Mouse (Mus musculus): ENCODE results near the gene Arl10.
A peak's percentile ranks its signal among the peaks of the same experiment; 100 is the strongest.
"Not testable (repeated sequence)": the region's sequence is repeated elsewhere in the genome, so short reads cannot be mapped to it uniquely, and the experiment has no call there.

Arl10 gene

GRCm38 (mm10) chr13:54582126-54582525 is 7.3 kb downstream of the Arl10 start:
- DNase-seq (ENCODE audit: low spot score in 2 of 2), result no peak

DNA sequence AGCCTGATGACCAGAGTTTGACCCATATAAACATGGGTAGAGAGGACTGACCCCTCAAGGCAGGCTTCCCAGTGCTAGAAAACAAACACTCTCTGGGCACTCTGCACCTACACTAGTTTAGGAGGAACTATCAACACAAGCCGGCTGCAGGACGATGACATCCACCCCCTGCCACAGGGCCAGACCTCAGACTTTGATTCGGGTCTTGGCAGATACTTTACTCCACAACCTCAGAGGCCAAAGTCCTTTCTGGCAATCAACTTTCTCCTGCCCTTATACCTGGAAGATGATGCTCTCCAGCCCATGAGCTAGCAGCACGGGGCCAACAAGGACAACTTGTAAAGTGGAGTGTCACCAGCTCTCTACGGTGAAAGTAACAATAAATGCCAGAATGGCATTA is 8.0 kb downstream of the Arl10 start:
- no peak for DNase-seq (ENCODE audit: low spot score in 2 of 2)

- no peak for DNase-seq (ENCODE audit: low spot score in 2 of 2)
Observed at GRCm38 (mm10) chr13:54585831-54586230, 11.0 kb downstream of the Arl10 start.

GRCm38 (mm10) chr13:54589414-54589995 is 14.7 kb downstream of the Arl10 start:
- DNase-seq (ENCODE audit: low spot score in 2 of 2), result no peak

DNA sequence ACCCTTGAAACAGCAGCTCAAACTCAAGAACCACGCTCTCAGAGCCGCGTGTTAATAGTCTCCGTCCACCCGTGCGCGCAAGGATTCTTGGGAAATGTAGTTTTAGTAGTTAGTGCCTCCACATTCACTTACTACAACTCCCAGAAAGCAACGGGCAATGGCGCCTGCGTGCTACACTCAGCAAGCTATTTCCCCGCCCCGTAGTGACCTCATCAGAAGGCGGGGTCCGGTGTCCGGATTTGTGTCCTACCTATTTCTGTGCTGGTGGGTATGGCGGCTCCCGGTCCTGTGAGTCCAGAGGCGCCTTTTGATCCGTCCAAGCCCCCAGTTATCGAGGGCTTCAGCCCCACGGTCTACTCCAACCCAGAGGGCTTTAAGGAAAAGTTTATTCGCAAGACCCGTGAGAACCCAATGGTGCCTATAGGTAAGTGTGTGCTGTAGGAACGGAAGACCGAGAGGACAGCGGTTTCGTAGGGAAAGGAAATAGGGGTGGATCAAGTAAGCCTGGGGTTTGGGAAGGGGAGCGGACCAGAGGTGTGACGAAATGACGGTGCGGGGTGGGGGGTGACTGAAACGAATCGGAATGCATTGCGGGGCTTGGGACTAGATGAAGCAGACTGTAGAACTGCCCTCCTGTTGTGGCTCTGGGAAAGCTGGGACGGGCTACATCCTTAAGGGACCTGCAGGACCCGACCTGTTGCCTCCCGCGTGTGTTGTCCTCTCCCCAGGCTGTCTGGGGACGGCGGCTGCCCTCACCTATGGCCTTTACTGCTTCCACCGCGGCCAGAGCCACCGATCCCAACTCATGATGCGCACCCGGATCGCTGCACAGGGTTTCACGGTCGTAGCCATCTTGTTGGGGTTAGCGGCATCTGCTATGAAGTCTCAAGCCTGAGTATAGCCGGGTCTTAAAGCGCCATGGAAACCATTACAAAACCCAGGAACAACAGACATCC is 15.5 kb downstream of the Arl10 start, which contains the start of the genes Nop16 and Higd2a:
Gene Nop16 (minus strand): TSS at position 95 of the 956 bp plus-strand sequence.
Gene Higd2a (plus strand): TSS at position 212 of the 956 bp plus-strand sequence.
- peak; percentile 90 to 97 for DNase-seq (ENCODE audit: low spot score in 2 of 2)

DNA sequence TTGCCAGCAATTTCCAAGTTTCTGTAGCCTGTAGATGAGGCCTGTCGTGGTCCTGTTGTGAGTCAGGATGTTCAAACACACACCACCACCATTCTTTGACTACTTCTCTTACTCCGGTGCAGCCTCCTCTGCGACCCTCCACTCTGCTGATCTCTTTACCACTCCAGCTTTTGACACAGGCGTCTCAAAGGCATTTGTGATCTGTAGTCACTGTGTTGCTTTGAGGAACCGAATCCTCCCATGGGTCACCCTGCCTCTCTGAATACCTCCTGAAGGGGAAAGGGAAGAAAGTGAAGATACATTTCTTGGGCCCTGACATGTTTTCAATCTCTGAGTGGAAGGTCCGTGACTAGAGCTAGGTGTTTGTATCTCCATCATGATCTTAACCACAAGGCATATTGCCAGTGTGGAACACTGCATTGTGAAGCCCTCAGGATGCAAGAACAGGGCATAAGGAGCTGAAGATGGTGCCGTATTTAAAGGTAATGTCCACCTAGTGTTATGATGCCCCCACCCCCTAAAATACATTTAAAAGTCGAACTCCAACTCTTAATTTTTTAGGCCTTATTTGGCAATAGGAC is 17.1 kb downstream of the Arl10 start:
- no peak for DNase-seq (ENCODE audit: low spot score in 2 of 2)

DNA sequence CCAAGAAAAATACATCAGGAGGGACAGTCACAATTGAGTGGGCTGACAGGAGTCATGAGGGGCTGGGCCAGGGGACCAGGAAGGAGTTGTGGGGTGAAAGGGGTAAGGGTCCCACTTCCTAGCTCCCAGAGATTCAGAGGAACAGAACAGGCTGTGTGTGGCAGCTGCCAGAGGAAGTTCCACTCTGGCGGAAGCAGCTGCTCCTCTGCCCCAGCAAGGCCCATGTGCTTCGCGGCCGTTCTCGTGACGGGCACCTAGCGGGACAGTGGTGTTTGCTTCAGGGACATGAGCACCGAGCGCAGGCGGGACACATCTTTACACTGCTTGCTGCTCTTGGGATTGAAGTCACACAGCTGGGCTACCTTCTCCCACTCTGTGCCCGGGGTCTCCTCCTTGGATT is 18.8 kb downstream of the Arl10 start:
- DNase-seq (ENCODE audit: low spot score in 2 of 2), result no peak

- no peak for DNase-seq (ENCODE audit: low spot score in 2 of 2)
Observed at GRCm38 (mm10) chr13:54596107-54596690, 21.4 kb downstream of the Arl10 start.

DNA sequence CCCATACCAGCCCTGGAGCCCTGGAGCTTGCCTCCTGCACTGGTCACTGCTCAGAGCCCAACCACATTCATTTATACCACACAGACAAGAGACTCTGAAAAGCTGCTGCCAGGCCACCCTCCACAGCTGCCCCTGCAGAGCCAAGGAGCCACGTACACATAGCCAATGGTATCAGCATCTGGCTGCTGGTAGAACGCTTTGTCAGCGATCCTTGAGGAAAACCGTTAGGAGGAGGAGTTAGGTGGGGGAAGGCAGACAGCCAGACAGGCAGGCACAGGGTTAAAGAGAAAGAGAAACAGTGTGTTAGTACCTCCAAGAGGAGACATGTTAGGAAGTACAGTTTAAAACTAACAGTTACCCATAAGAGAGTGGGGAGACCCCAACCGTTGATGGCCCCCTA is 22.1 kb downstream of the Arl10 start:
- no peak for DNase-seq (ENCODE audit: low spot score in 2 of 2)

GRCm38 (mm10) chr13:54598622-54599143 is 23.9 kb downstream of the Arl10 start:
- DNase-seq (ENCODE audit: low spot score in 2 of 2), result no peak

- DNase-seq (ENCODE audit: low spot score in 2 of 2), result no peak
Observed at GRCm38 (mm10) chr13:54602639-54603111, 27.9 kb downstream of the Arl10 start.

- no peak for DNase-seq (ENCODE audit: low spot score in 2 of 2)
Observed at GRCm38 (mm10) chr13:54603501-54603900, 28.7 kb downstream of the Arl10 start.

DNA sequence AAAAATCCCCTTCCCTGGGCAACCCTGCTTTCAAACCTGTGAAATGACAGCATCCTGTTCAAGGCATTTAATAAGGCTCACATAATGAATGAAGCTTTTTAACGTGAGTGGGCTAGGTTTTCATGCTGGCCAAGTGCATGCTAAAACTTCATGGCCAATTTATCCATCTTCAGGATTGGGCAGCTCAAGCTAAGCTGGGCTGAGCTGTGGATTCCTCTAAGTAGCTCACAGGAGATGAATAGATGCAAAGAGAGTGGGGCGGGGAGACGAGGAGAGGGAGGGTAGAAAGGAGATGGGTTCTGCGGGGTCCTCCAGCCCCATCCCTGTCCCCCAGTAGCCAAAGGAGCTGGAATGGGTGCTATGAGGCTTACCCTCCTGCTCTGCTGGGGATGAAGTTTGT is 29.4 kb downstream of the Arl10 start:
- DNase-seq (ENCODE audit: low spot score in 2 of 2), result no peak

GRCm38 (mm10) chr13:54605426-54605825 is 30.6 kb downstream of the Arl10 start:
- no peak for DNase-seq (ENCODE audit: low spot score in 2 of 2)

- no peak for DNase-seq (ENCODE audit: low spot score in 2 of 2)
Observed at GRCm38 (mm10) chr13:54607204-54607603, 32.4 kb downstream of the Arl10 start.

DNA sequence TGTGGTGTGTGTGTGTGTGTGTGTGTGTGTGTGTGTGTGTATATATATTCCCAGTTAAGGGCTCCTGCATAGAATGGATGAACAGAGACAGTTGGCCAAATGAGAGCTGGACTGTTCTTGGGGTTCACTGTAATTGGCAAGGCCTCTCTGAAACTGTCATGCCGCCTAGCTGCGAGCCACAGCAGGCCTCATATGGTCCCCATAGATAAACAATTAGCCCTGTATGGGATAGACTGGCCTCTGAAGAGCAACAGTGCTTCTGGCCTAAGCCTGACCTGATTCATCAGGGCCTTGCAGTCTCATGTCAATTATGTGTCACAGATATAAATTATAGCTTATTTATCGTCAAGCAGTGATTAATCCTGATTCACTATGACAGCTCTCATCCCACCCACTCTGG is 33.2 kb downstream of the Arl10 start:
- DNase-seq (ENCODE audit: low spot score in 2 of 2), result no peak

DNA sequence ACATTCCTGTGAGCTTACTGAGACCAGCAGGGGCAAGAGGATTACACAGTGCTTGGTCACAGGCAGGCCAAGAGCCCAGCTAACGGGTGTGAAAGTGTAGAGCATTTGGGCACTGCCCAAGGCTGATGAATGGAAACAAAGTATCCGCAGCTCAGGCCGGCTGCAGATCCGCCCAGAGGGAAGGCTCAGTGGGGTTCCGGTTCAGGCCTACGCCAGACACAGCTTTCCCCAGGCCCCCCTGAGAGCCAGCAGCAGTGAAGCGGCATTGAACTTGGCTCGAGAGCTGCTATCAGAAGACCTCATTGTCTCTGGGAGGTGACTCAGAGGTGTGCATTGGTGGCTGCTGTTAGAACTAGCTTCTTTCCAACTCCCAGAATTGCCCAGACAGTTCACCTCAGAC is 33.9 kb downstream of the Arl10 start:
- no peak for DNase-seq (ENCODE audit: low spot score in 2 of 2)

DNA sequence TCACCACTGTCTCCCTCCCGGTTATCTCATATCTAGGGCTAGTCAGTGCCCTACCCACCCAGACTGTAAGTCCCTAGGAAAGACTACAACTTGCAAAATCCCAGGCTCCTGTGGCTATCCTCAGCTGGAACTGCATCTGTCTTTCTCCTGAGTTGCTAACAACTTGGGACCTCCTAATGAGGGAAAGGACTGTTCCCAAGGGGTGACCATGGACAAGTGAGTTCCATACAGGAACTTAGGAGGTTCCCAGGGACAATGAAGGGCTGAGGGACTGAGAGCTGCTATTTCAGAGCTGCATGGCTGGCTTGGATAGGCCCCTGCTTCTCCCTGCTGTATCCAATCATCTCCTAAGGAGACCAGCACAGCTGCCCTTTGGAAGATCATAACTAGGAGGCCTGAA is 34.5 kb downstream of the Arl10 start:
- no peak for DNase-seq (ENCODE audit: low spot score in 2 of 2)

DNA sequence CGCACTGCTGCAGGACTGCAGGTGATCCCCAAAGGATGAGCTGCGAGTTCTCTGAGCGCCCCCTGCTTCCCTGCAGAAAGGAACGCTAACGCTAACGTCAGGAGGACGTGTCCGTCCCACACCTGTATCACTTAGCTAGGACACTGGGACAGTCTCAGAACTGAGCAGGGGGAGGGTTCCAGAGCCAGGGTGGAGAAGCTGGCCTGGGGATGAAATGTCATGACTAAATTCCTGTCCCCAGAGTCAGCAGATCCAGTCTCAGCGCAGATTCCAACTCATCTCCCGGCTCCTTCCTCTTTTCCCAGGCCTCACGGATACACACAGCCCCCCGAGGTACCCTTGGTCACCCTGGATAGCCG is 35.8 kb downstream of the Arl10 start:
- no peak for DNase-seq (ENCODE audit: low spot score in 2 of 2)

- DNase-seq (ENCODE audit: low spot score in 2 of 2), result peak; percentile 80 to 83
Observed at GRCm38 (mm10) chr13:54610972-54611754, 36.3 kb downstream of the Arl10 start, which contains the start of gene Cltb. TSS of gene Cltb (minus strand) at chr13:54611344.

GRCm38 (mm10) chr13:54613141-54613540 is 38.3 kb downstream of the Arl10 start:
- DNase-seq (ENCODE audit: low spot score in 2 of 2), result not testable (repeated sequence)
